Mouse (Mus musculus): ENCODE measurements at regions not wholly inside any gene's neighbourhood (a gene's known extent, or its start where the extent isn't known, plus 50 kb on each side); places are given as distances from the start of the nearest gene placed in this dataset.

DNA sequence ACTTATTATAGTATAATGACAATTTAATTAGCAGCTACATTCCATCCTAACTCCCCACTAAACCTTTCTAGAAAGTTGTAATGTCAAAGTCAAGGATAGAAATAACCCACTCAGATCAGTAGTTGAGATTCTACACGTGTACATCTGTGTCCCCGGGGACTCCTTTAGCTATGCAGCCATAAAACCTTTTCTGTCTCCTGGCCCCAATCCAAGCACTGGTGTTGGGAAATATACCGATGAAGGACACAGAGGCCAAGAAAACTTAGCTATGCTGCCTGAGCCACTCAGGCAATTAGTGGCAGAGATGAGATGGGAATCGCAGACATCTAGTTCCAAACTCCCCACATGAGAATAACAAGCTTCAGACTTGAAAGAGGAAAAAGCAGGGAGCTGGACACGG lies 190.1 kb downstream of the Ackr3 start:
- H3K27ac ChIP-seq (replicated peaks; ENCODE audit: insufficient read depth, low read depth, low read length), result no peak overlapping the region
- no peaks in the 10 kb centered on the region for H3K27me3 ChIP-seq (ENCODE audit: control insufficient read depth, insufficient read depth, low read length)
- H3K79me2 ChIP-seq (ENCODE audit: control insufficient read depth, insufficient read depth, low read length), result no peaks in the 10 kb centered on the region
- H3K4me1 ChIP-seq (ENCODE audit: control insufficient read depth, insufficient read depth, low read length), result no peaks in the 10 kb centered on the region; the same call in 1 of the 2 replicates
- H3K4me3 ChIP-seq (ENCODE audit: insufficient read depth, low read depth, low read length), result no peak overlapping the region
- TF ChIP-seq POLR2A (IDR thresholded peaks at IDR 0.05; ENCODE audit: extremely low read depth, insufficient read depth, low read length) (no peak), CTCF (IDR thresholded peaks at IDR 0.05; ENCODE audit: low read depth, low read length) (no peak)
- no peak overlapping the region for H3K9ac ChIP-seq (ENCODE audit: low read depth, low read length)
- no peak for DNase-seq (ENCODE audit: extremely low read depth, low read depth, low spot score)
- 58% methylated on average over 5 of the region's 5 CpGs for WGBS
- H3K36me3 ChIP-seq (ENCODE audit: control insufficient read depth, insufficient read depth, low read length), result no peaks in the 10 kb centered on the region

DNA sequence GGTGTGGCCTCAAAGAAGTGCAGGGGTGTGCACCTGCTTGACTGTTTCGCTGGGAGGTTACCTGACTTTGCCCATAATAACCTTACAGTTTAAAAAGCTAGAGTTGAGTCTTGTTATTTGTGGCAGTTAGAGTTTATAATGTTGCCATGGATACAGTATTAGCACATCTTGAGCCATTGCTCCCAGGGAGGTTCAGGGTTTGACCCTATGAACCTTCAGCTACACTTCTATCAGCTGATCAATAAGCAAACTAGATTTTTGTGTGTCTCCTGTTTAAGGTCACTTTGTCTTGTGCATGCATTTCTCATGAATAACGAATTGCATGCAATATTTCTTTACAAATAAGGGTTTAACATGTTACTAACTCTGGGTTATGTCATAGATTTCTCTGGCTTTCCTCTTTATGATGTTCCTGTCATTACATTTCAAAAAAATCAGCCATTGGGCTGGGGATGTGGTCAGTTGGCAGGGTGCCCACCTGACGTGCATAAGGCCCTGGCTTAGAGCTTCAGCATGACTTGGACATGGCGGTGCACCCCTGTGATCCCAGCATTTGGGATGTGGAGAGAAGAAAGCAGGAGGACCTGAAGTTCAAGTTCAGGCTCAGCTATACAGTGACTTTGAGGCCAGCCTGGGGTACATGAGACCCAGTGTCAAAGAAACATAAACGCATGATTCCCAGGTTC lies 191.7 kb downstream of the Ackr3 start:
- Histone ChIP-seq H3K27me3 (ENCODE audit: control insufficient read depth, insufficient read depth, low read length) (no peaks in the 10 kb centered on the region), H3K4me1 (ENCODE audit: control insufficient read depth, insufficient read depth, low read length) (no peaks in the 10 kb centered on the region; the same call in 1 of the 2 replicates), H3K27ac (replicated peaks; ENCODE audit: insufficient read depth, low read depth, low read length) (no peak overlapping the region), H3K9ac (ENCODE audit: low read depth, low read length) (no peak overlapping the region), H3K4me3 (ENCODE audit: insufficient read depth, low read depth, low read length) (no peak overlapping the region), H3K36me3 (ENCODE audit: control insufficient read depth, insufficient read depth, low read length) (no peaks in the 10 kb centered on the region), H3K79me2 (ENCODE audit: control insufficient read depth, insufficient read depth, low read length) (no peaks in the 10 kb centered on the region)
- WGBS, result 43% methylated on average over 5 of the region's 5 CpGs
- TF ChIP-seq POLR2A (IDR thresholded peaks at IDR 0.05; ENCODE audit: extremely low read depth, insufficient read depth, low read length) (no peak), CTCF (IDR thresholded peaks at IDR 0.05; ENCODE audit: low read depth, low read length) (no peak)
- DNase-seq (ENCODE audit: extremely low read depth, low read depth, low spot score), result peak; percentile 83

DNA sequence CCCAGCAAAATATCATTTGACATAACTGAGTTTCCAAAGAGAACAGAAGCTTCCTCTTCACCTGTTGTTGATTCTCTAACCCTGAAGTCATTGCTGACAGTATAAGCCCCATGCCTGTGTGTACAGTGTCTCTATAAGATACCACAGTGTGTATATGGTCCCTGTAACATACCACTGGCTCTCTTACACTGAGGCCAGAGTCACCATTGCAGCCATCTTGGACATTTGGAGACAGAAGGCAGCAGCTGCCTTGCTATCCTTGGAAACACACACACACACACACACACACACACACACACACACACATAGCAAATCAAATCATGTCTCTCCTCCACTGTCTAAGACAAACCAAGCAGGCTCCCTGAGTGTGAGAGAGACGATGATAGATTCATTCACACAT lies 192.9 kb downstream of the Ackr3 start:
- no peak overlapping the region for H3K27ac ChIP-seq (replicated peaks; ENCODE audit: insufficient read depth, low read depth, low read length)
- no peaks in the 10 kb centered on the region; the same call in 1 of the 2 replicates for H3K4me1 ChIP-seq (ENCODE audit: control insufficient read depth, insufficient read depth, low read length)
- no peaks in the 10 kb centered on the region for H3K36me3 ChIP-seq (ENCODE audit: control insufficient read depth, insufficient read depth, low read length)
- H3K4me3 ChIP-seq (ENCODE audit: insufficient read depth, low read depth, low read length), result no peak overlapping the region
- no peak overlapping the region for H3K9ac ChIP-seq (ENCODE audit: low read depth, low read length)
- TF ChIP-seq POLR2A (IDR thresholded peaks at IDR 0.05; ENCODE audit: extremely low read depth, insufficient read depth, low read length) (no peak), CTCF (IDR thresholded peaks at IDR 0.05; ENCODE audit: low read depth, low read length) (no peak)
- 100% methylated on average over 1 of the region's 1 CpGs for WGBS
- no peaks in the 10 kb centered on the region for H3K27me3 ChIP-seq (ENCODE audit: control insufficient read depth, insufficient read depth, low read length)
- no peak for DNase-seq (ENCODE audit: extremely low read depth, low read depth, low spot score)
- no peaks in the 10 kb centered on the region for H3K79me2 ChIP-seq (ENCODE audit: control insufficient read depth, insufficient read depth, low read length)

DNA sequence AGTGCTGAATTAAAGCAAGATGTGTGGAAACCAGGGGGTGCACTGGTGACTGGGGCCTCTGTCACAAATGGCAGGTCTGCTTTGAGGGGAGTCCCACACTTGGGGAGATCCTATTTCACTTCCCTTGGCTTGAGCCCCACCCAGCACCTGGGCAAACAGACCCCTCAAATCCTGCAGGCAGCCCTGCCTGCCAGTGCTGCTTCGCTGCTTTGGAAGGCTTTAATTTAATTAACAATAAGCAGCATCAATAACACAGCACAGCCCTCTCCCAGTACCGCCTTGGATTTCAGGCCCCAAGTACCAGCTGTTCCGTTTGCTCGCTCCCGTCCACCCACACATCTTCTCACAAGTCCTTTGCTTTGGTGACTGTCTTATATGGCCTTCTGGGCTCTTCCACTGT lies 193.6 kb downstream of the Ackr3 start:
- 95% methylated on average over 5 of the region's 5 CpGs for WGBS
- Histone ChIP-seq H3K4me1 (ENCODE audit: control insufficient read depth, insufficient read depth, low read length) (no peaks in the 10 kb centered on the region; the same call in 1 of the 2 replicates), H3K27me3 (ENCODE audit: control insufficient read depth, insufficient read depth, low read length) (no peaks in the 10 kb centered on the region), H3K79me2 (ENCODE audit: control insufficient read depth, insufficient read depth, low read length) (no peaks in the 10 kb centered on the region), H3K4me3 (ENCODE audit: insufficient read depth, low read depth, low read length) (no peak overlapping the region), H3K36me3 (ENCODE audit: control insufficient read depth, insufficient read depth, low read length) (no peaks in the 10 kb centered on the region), H3K27ac (replicated peaks; ENCODE audit: insufficient read depth, low read depth, low read length) (no peak overlapping the region), H3K9ac (ENCODE audit: low read depth, low read length) (no peak overlapping the region)
- TF ChIP-seq CTCF (IDR thresholded peaks at IDR 0.05; ENCODE audit: low read depth, low read length) (no peak), POLR2A (IDR thresholded peaks at IDR 0.05; ENCODE audit: extremely low read depth, insufficient read depth, low read length) (no peak)
- DNase-seq (ENCODE audit: extremely low read depth, low read depth, low spot score), result no peak

DNA sequence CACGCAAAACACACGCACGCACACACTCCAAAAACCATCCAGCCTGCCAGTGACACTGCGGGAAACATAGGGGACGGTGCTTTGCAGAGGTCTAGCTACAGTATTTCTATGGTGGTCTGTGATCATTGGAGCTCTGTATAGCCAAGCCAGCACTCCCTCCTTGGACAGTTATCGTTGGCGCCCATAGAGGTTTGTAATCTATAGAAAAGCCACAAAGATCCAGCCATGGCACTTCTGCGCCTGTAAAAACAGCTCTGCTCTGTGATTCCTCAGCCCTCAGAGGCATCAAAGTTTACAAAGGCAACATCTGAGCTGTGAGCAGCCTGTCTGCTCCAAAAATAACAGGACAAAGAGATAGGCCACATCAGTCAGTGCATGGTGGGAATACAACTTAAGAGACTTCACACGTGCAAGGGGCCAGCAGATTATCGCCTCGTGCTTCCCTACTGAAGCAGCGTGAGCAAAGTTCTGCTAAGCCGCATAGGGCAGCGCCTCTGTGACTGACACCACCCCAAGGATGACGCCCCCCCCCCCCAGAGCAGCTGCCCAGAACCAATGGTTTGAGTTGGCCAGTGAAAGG lies 194.7 kb downstream of the Ackr3 start:
- no peaks in the 10 kb centered on the region for H3K27me3 ChIP-seq (ENCODE audit: control insufficient read depth, insufficient read depth, low read length)
- 91% methylated on average over 15 of the region's 15 CpGs for WGBS
- no peak overlapping the region for H3K9ac ChIP-seq (ENCODE audit: low read depth, low read length)
- TF ChIP-seq POLR2A (IDR thresholded peaks at IDR 0.05; ENCODE audit: extremely low read depth, insufficient read depth, low read length) (no peak), CTCF (IDR thresholded peaks at IDR 0.05; ENCODE audit: low read depth, low read length) (no peak)
- no peak overlapping the region for H3K27ac ChIP-seq (replicated peaks; ENCODE audit: insufficient read depth, low read depth, low read length)
- no peaks in the 10 kb centered on the region for H3K36me3 ChIP-seq (ENCODE audit: control insufficient read depth, insufficient read depth, low read length)
- DNase-seq (ENCODE audit: extremely low read depth, low read depth, low spot score), result no peak
- no peaks in the 10 kb centered on the region for H3K79me2 ChIP-seq (ENCODE audit: control insufficient read depth, insufficient read depth, low read length)
- H3K4me1 ChIP-seq (ENCODE audit: control insufficient read depth, insufficient read depth, low read length), result no peaks in the 10 kb centered on the region; the same call in 1 of the 2 replicates
- no peak overlapping the region for H3K4me3 ChIP-seq (ENCODE audit: insufficient read depth, low read depth, low read length)

DNA sequence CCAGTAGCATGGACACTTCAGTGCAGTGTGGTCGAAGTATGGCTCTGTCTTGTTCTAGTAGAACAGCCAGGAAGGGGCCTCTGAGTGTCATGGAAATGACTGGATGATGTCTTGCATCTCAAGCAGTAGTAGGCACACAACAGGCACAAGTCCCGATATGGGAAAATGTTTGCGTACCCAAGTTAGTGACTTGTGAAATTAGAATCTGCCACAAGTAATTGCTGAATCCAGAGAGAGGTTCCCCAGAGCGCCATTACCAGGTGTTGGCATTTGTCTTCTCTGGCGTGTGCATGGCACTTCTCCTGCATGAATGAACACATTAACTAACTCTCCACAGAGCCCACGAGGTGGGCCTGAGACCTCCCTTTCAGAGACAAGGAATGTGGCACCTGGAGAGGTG lies 199.3 kb downstream of the Ackr3 start:
- TF ChIP-seq POLR2A (IDR thresholded peaks at IDR 0.05; ENCODE audit: extremely low read depth, insufficient read depth, low read length) (no peak), CTCF (IDR thresholded peaks at IDR 0.05; ENCODE audit: low read depth, low read length) (no peak)
- Histone ChIP-seq H3K36me3 (ENCODE audit: control insufficient read depth, insufficient read depth, low read length) (no peaks in the 10 kb centered on the region), H3K9ac (ENCODE audit: low read depth, low read length) (no peak overlapping the region), H3K4me3 (ENCODE audit: insufficient read depth, low read depth, low read length) (no peak overlapping the region), H3K4me1 (ENCODE audit: control insufficient read depth, insufficient read depth, low read length) (peaks cover 3% of the 10 kb centered on the region; the same call in 1 of the 2 replicates), H3K79me2 (ENCODE audit: control insufficient read depth, insufficient read depth, low read length) (no peaks in the 10 kb centered on the region), H3K27me3 (ENCODE audit: control insufficient read depth, insufficient read depth, low read length) (no peaks in the 10 kb centered on the region), H3K27ac (replicated peaks; ENCODE audit: insufficient read depth, low read depth, low read length) (no peak overlapping the region)
- 91% methylated on average over 6 of the region's 6 CpGs for WGBS
- no peak for DNase-seq (ENCODE audit: extremely low read depth, low read depth, low spot score)

All from liver, adult 2 months (tissue).